Mouse (Mus musculus) megakaryocyte, embryonic 14.5 days (primary cell): Measurements from ENCODE around the gene Deup1.

Source experiments
- FLI1 ChIP-seq: IDR thresholded peaks from 2 replicates; pipeline ENCODE4 v1.6.1; 2012; ENCODE audit warnings: low read length, inconsistent platforms, mixed read lengths
- GATA1 ChIP-seq: IDR thresholded peaks from 3 replicates; pipeline ENCODE4 v1.6.1; 2012; ENCODE audit warnings: mixed read lengths, low read length, inconsistent platforms, borderline replicate concordance

DNA sequence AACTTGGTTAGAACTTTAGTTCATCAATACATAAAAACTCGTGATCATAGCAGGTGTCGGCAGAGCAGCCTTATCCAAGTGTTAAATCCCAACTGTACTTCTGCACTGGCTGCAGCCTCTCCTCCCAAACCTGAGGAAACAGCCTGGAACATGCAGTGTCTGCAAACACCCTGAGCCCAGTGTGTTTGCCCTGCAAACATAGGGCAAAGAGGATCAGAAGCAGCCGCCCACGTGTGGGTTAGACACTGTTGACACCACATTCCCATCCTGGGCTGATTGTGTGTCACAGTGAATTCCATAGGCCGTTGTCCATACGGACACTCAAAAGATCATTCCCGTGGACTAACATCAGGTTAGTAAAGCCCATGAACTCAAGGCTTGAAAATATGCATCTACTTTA, 65.4 kb downstream of the Deup1 start:
- TF ChIP-seq GATA1 = no peak
- TF ChIP-seq FLI1 = no peak
